Mouse (Mus musculus) forebrain, embryonic 10.5 days (tissue): ENCODE measurements around the gene Fxyd7. TPM values are rescaled to one million over a fixed set of nuclear protein-coding genes. Genes with fewer than 3 reads are reported as not detected.

ENCODE experiments used
- DNase-seq: peaks from one replicate; pipeline ENCODE4 v3.0.0-alpha.2; 2017; ENCODE audit warnings: low spot score; ENCODE audit errors: extremely low spot score
- H3K27ac ChIP-seq: fragments of 300-500 bp; sonication (generic); 2 replicates; pipeline ENCODE4 v1.5.1; 2016; ENCODE audit warnings: mild to moderate bottlenecking
- H3K27me3 ChIP-seq: fragments of 300-500 bp; sonication (generic); 2 replicates; pipeline ENCODE4 v1.6.1; 2016; ENCODE audit warnings: mild to moderate bottlenecking; ENCODE audit not compliant: poor library complexity, severe bottlenecking
- H3K36me3 ChIP-seq: fragments of 300-500 bp; sonication (generic); replicated peaks from 2 replicates; pipeline ENCODE4 v1.6.1; 2016; ENCODE audit warnings: mild to moderate bottlenecking, moderate library complexity
- H3K4me1 ChIP-seq: fragments of 300-500 bp; sonication (generic); 2 replicates; pipeline ENCODE4 v1.6.1; 2016
- H3K4me3 ChIP-seq: fragments of 300-500 bp; sonication (generic); 2 replicates; pipeline ENCODE4 v1.5.1; 2016; ENCODE audit warnings: mild to moderate bottlenecking, moderate library complexity
- H3K9me3 ChIP-seq: fragments of 300-500 bp; sonication (generic); 2 replicates; pipeline ENCODE4 v1.6.1; 2016; ENCODE audit warnings: mild to moderate bottlenecking, moderate library complexity
- WGBS: fragments of 180-500 bp; shearing (Covaris S2); methylation state at CpG from one replicate; pipeline ENCODE4 v1.1.7; 2016; 5-methylcytosine and 5-hydroxymethylcytosine counted together
- polyA plus RNA-seq: library from polyadenylated mRNA; unstranded; fragments of >200 nt; fragmentation: Nextera tagmentation; extraction: Ambion mirVana; gene quantifications from 2 replicates; pipeline ENCODE4 v1.2.1, GENCODE M21; 2016

Gene Fxyd7
- 0.36 and 1.1 TPM in 2 replicates for polyA plus RNA-seq

- under 1% methylated on average over 27 of the region's 28 CpGs for WGBS
- Histone ChIP-seq H3K9me3 (no peaks in the 10 kb centered on the region), H3K4me3 (peak within 1 kb of the TSS; percentile 36), H3K27ac (no peak within 1 kb of the TSS), H3K27me3 (peaks cover 85% of the 10 kb centered on the region), H3K4me1 (peaks cover 68% of the 10 kb centered on the region), H3K36me3 (no peaks in the 10 kb centered on the region)
- no peak for DNase-seq
These were observed at the start of gene Fxyd7 for GRCm38 (mm10) chr7:31051321-31052021. TSS of gene Fxyd7 (minus strand) at chr7:31051467.

GRCm38 (mm10) chr7:31100786-31101185 lies 49.5 kb upstream of the Fxyd7 start:
- no peak overlapping the region for H3K4me3 ChIP-seq

DNA sequence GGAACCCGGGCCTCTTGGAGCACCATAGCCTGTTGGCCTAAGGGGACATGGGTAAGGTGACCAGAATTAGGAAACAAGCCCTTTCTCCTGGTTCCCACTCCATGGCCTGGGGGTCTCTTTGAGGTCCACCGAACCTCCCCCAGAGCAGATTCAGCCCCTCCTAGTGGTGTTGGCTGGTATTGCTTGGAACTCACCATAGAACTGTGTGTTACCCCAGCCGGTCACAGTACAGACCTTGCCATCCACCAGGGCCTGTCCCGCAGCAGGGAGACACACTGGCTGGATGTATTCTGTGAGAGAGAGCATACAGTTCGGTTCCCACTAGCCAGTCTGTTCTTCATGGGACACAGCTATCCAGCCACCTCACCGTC lies 48.3 kb upstream of the Fxyd7 start:
- peaks cover 11% of the 10 kb centered on the region for H3K4me1 ChIP-seq
- WGBS: 90% methylated on average over 6 of the region's 6 CpGs
- H3K4me3 ChIP-seq: no peak overlapping the region
- no peak for DNase-seq
- H3K36me3 ChIP-seq: no peaks in the 10 kb centered on the region
- no peaks in the 10 kb centered on the region for H3K27me3 ChIP-seq
- H3K27ac ChIP-seq: no peak overlapping the region
- no peaks in the 10 kb centered on the region for H3K9me3 ChIP-seq

More at GRCm38 (mm10) chr7:31100786-31101185, 49.5 kb upstream of the Fxyd7 start:
- no peaks in the 10 kb centered on the region for H3K27me3 ChIP-seq
- peaks cover 11% of the 10 kb centered on the region for H3K4me1 ChIP-seq
- no peak for DNase-seq
- H3K36me3 ChIP-seq: no peaks in the 10 kb centered on the region
- whole genome bisulfite sequencing: 89% methylated on average over 14 of the region's 14 CpGs
- H3K27ac ChIP-seq: no peak overlapping the region
- H3K9me3 ChIP-seq: no peaks in the 10 kb centered on the region

- Histone ChIP-seq H3K4me1 (peaks cover 11% of the 10 kb centered on the region), H3K27me3 (no peaks in the 10 kb centered on the region), H3K36me3 (no peaks in the 10 kb centered on the region), H3K4me3 (no peak overlapping the region), H3K27ac (no peak overlapping the region), H3K9me3 (no peaks in the 10 kb centered on the region)
- 79% methylated on average over 22 of the region's 22 CpGs for WGBS
- no peak for DNase-seq
These were observed 47.7 kb upstream of the Fxyd7 start for GRCm38 (mm10) chr7:31098697-31099611.

- H3K27ac ChIP-seq: peak overlapping the region; percentile 66; the same call in 1 of the 2 replicates
- H3K4me1 ChIP-seq: peaks cover 11% of the 10 kb centered on the region
- no peaks in the 10 kb centered on the region for H3K36me3 ChIP-seq
- H3K9me3 ChIP-seq: no peaks in the 10 kb centered on the region
- no peaks in the 10 kb centered on the region for H3K27me3 ChIP-seq
- peak overlapping the region; percentile 40 for H3K4me3 ChIP-seq
- 40% methylated on average over 20 of the region's 20 CpGs for WGBS
- peak; percentile 85 for DNase-seq
These were observed 46.4 kb upstream of the Fxyd7 start for GRCm38 (mm10) chr7:31097583-31098248.

- 74% methylated on average over 9 of the region's 9 CpGs for WGBS
- H3K9me3 ChIP-seq: no peaks in the 10 kb centered on the region
- H3K4me3 ChIP-seq: no peak overlapping the region
- no peak for DNase-seq
- H3K4me1 ChIP-seq: peaks cover 11% of the 10 kb centered on the region
- H3K27ac ChIP-seq: no peak overlapping the region
- no peaks in the 10 kb centered on the region for H3K36me3 ChIP-seq
- H3K27me3 ChIP-seq: no peaks in the 10 kb centered on the region
These were observed 45.8 kb upstream of the Fxyd7 start for GRCm38 (mm10) chr7:31096892-31097564.

GRCm38 (mm10) chr7:31094774-31095501 lies 43.7 kb upstream of the Fxyd7 start:
- Histone ChIP-seq H3K36me3 (no peaks in the 10 kb centered on the region), H3K27ac (no peak overlapping the region), H3K4me1 (peaks cover 11% of the 10 kb centered on the region), H3K4me3 (no peak overlapping the region), H3K9me3 (no peaks in the 10 kb centered on the region; the same call in 1 of the 2 replicates), H3K27me3 (no peaks in the 10 kb centered on the region)
- WGBS: 29% methylated on average over 12 of the region's 12 CpGs
- DNase-seq: no peak

DNA sequence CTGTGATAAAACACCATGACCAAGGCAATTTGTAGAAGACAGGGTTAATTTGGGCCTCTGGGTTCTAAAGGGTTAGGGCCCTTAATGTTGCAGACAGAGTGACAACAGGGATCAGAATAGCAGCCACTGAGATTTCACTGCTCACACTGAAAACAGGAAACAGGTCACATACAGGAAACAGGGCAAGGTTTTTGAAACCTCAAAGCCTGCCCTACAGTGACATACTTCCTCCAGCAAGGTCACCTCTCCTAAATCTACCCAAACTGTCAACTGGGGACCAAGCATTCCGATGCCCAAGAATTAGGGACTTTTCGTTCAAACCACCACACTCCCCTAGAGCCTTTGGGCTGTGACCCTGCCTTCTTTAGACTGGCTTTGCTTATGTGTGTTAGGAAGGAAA lies 38.5 kb upstream of the Fxyd7 start:
- no peaks in the 10 kb centered on the region; the same call in 1 of the 2 replicates for H3K9me3 ChIP-seq
- H3K4me3 ChIP-seq: no peak overlapping the region
- no peaks in the 10 kb centered on the region for H3K36me3 ChIP-seq
- DNase-seq: no peak
- peaks cover 12% of the 10 kb centered on the region for H3K4me1 ChIP-seq
- 90% methylated on average over 2 of the region's 2 CpGs for WGBS
- no peaks in the 10 kb centered on the region for H3K27me3 ChIP-seq
- no peak overlapping the region for H3K27ac ChIP-seq

- no peak for DNase-seq
- no peak overlapping the region for H3K4me3 ChIP-seq
- no peak overlapping the region for H3K27ac ChIP-seq
- no peaks in the 10 kb centered on the region for H3K27me3 ChIP-seq
- no peaks in the 10 kb centered on the region for H3K36me3 ChIP-seq
- peaks cover 27% of the 10 kb centered on the region for H3K4me1 ChIP-seq
- 69% methylated on average over 3 of the region's 3 CpGs for WGBS
- no peaks in the 10 kb centered on the region; the same call in 1 of the 2 replicates for H3K9me3 ChIP-seq
These were observed 36.9 kb upstream of the Fxyd7 start for GRCm38 (mm10) chr7:31088206-31088605.

DNA sequence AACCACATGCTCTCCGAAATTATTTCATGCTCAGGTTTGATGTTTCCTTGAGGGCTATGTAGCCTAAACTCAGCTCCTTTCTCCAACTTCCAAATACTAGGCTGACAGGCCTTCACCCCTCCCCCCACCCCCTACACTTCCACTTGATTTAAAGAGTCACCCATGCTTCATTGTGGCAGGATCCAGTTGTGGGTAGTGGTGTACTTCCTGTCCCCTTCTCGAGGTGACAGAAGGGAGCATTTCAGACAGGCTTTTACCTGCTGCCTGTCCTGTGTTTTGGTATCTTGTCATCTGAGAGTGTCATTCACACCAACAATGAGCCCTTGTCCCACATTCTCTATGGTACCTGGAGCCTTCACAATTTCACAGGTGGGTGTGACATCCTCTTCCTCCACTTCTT lies 36.0 kb upstream of the Fxyd7 start:
- Histone ChIP-seq H3K27ac (peak overlapping the region; percentile 40; the same call in 1 of the 2 replicates), H3K4me3 (no peak overlapping the region), H3K9me3 (no peaks in the 10 kb centered on the region; the same call in 1 of the 2 replicates), H3K4me1 (peaks cover 34% of the 10 kb centered on the region), H3K36me3 (no peaks in the 10 kb centered on the region), H3K27me3 (no peaks in the 10 kb centered on the region)
- DNase-seq: no peak
- 85% methylated on average over 2 of the region's 2 CpGs for whole genome bisulfite sequencing

DNA sequence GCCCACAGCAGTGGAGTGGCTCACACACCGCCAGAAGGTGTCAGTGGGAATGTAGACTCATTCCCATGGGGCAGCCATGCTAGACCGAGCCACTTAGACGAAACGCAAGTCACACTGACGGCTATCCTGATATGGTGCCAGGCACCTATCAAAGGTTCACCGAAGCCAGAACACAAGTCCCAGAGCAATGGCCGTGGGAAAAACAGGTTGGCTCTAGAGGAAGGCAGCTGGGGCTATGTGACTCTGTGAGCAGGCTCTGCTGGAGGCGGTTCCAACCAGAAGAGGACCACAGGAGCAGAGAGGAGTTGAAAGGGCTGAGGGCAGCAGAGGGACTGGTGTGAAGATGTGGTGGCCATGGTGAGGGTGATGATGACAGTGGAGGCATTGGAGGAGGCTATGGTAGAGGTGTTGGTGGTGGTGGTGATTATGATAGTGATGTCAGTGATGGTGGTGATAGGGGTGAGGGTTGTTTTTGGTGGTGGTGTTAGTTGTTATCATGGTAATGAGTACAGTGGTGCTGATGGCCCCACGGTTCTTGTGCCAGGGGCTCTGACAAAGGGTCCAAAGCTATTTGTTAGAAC lies 35.0 kb upstream of the Fxyd7 start:
- peak overlapping the region; percentile 60 for H3K27ac ChIP-seq
- no peaks in the 10 kb centered on the region; the same call in 1 of the 2 replicates for H3K9me3 ChIP-seq
- peaks cover 34% of the 10 kb centered on the region for H3K4me1 ChIP-seq
- no peak for DNase-seq
- 90% methylated on average over 9 of the region's 9 CpGs for WGBS
- H3K4me3 ChIP-seq: no peak overlapping the region
- H3K36me3 ChIP-seq: no peaks in the 10 kb centered on the region
- no peaks in the 10 kb centered on the region for H3K27me3 ChIP-seq
